22 mouse cellular contexts compared by ENCODE assay signal in the genomic region with DNA sequence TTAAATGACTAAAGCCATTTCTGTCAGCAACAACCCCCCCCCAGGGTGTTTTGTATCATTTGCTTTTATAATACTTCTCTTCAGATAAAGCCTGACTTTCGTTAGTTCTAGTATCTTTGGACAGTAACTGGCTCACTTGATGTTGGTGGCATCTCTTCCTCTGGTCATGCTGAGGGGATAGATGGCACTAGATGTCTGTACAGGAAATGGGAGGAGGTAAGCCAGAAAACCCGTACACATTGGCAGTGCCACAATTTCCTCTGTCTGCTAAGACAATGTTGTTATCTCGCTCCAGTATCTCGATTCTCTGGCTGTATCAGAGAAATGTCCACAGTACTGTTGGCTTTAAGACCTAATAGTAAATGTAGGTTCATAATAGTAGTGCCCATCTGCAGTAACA. TPM values are rescaled to one million over a fixed set of nuclear protein-coding genes. Genes with fewer than 3 reads are reported as not detected.
DNase-seq lines count a peak whose midpoint lies in the region; ATAC-seq and TF ChIP-seq lines count a peak whose summit lies in the region.
"Had no signal": no experiment of that assay in that cellular context is flagged by ENCODE, and none has a peak within 500 bp of the region (broad histone marks: within the 10 kb centered on the region; RNA-seq: fewer than 3 reads in every experiment).

No protein-coding gene starts in this region.

- H3K4me3 ChIP-seq in thymus, adult 2 months (ENCODE audit: control insufficient read depth, insufficient read depth, low read length), result no peak overlapping the region
- H3K4me3 ChIP-seq in gastrocnemius, adult 2 months, result no peak overlapping the region
- H3K4me3 ChIP-seq: embryonic facial prominence, embryonic 15.5 days; forebrain, embryonic 15.5 days; heart, embryonic 12.5 days; hindbrain, embryonic 12.5 days had no signal

- no peak overlapping the region for H3K27ac ChIP-seq in thymus, adult 2 months (ENCODE audit: control insufficient read depth, insufficient read depth, low read length)
- H3K27ac ChIP-seq in gastrocnemius, adult 2 months, result no peak overlapping the region
- H3K27ac ChIP-seq: embryonic facial prominence, embryonic 15.5 days; forebrain, embryonic 15.5 days; hindbrain, embryonic 12.5 days; hindbrain, postnatal 0 days had no signal

- peak; percentile 35 for DNase-seq in thymus, postnatal 0 days (ENCODE audit: low spot score)
- no peak for DNase-seq in thymus, adult 2 months
- DNase-seq in T-cell, adult 2 months (ENCODE audit: low spot score), result peak; percentile 46
- no peak for DNase-seq in gastrocnemius, adult 2 months
- DNase-seq in cerebellum, postnatal 4 days (ENCODE audit: low spot score in 2 of 2), result no peak
- DNase-seq in layer of hippocampus, postnatal 25 days (ENCODE audit: extremely low spot score in 1 of 2, low spot score in 1 of 2), result no peak
- DNase-seq: adrenal gland, adult 8-10 months; adrenal gland, postnatal 36 days; cerebellum, adult 11 months; cerebellum, adult 9-10 months; cerebellum, postnatal 25 days; gastrocnemius, postnatal 14 days; kidney, adult 8-10 months had no signal

- H3K36me3 ChIP-seq in thymus, adult 2 months (ENCODE audit: control insufficient read depth, insufficient read depth, low read length), result peaks cover 18% of the 10 kb centered on the region
- H3K36me3 ChIP-seq: embryonic facial prominence, embryonic 15.5 days; forebrain, embryonic 15.5 days; heart, embryonic 12.5 days; hindbrain, embryonic 12.5 days had no signal

- peaks cover 46% of the 10 kb centered on the region for H3K4me1 ChIP-seq in thymus, adult 2 months (replicated peaks; ENCODE audit: control insufficient read depth, insufficient read depth, low read length)
- H3K4me1 ChIP-seq: embryonic facial prominence, embryonic 15.5 days; forebrain, embryonic 15.5 days; hindbrain, embryonic 12.5 days had no signal

- peak; percentile 44 for ATAC-seq in inflammation-experienced regulatory T-cells, adult 6 months
- peak; percentile 63 for ATAC-seq in megakaryocyte-erythroid progenitor cell, adult 5-6 weeks (replicated peaks; ENCODE audit: low FRiP score, low TSS enrichment, poor library complexity, severe bottlenecking)
- ATAC-seq: forebrain, embryonic 15.5 days; hindbrain, postnatal 0 days; intestine, embryonic 16.5 days; Patski had no signal

- H3K27me3 ChIP-seq in thymus, adult 2 months (ENCODE audit: control insufficient read depth, insufficient read depth, low read length), result no peaks in the 10 kb centered on the region
- H3K27me3 ChIP-seq: embryonic facial prominence, embryonic 15.5 days; forebrain, embryonic 15.5 days; heart, embryonic 12.5 days; hindbrain, embryonic 12.5 days had no signal

- no peak for TF ChIP-seq CTCF in thymus, adult 2 months (IDR thresholded peaks at IDR 0.05; ENCODE audit: borderline replicate concordance, control insufficient read depth, extremely low read depth, insufficient read depth, low read length, poor library complexity)
- TF ChIP-seq CTCF in gastrocnemius, adult 2 months (IDR thresholded peaks at IDR 0.05), result no peak

- TF ChIP-seq POLR2A in thymus, adult 2 months (IDR thresholded peaks at IDR 0.05; ENCODE audit: control insufficient read depth, extremely low read depth, insufficient read depth, low read length, poor library complexity), result no peak

- intact Hi-C loops in gastrocnemius, adult 2 months (cut with DNase I), result no loop called here

- WGBS in thymus, adult 2 months, result 4% methylated on average over 4 of the region's 4 CpGs

RNA-seq across cellular contexts. Expression of a gene that starts 12.2 kb away (rescaled TPM):
- polyA plus RNA-seq in thymus, postnatal 0 days (2015; fragmentation: Nextera tagmentation; extraction: Ambion mirVana), result 174 and 206 TPM in 2 replicates
- polyA plus RNA-seq in thymus, adult 2 months (2012; rRNA removed), result 132 and 135 TPM in 2 replicates
- 100 to 1,000 TPM; 154 to 314 (median 282) TPM for polyA plus RNA-seq in inflammation-experienced regulatory T-cells, adult 6 months (2017; shearing (Covaris generic))
- total RNA-seq in megakaryocyte-erythroid progenitor cell, adult 5-6 weeks (2014; fragmentation: Nextera tagmentation), result 17.2 and 22.9 TPM in 2 replicates
- 22.0 and 26.8 TPM in 2 replicates for total RNA-seq in megakaryocyte-erythroid progenitor cell, adult 5-6 weeks (2017)
- total RNA-seq in gastrocnemius, adult 2 months (2021), result under 1 TPM; 0.26 to 0.31 TPM
- total RNA-seq in layer of hippocampus, postnatal 25 days (2021), result 1 to 10 TPM in 1 of 2 experiments, under 1 TPM in 1; 0.81 to 1.1 TPM

Comparison
In these comparisons a context has a peak if more than half of its experiments do, and no peak if none do; other contexts are left out.
1. DNase-seq: peak in thymus, postnatal 0 days (single experiment) and T-cell, adult 2 months (single experiment); none in thymus, adult 2 months (single experiment), gastrocnemius, adult 2 months (single experiment), cerebellum, postnatal 4 days (0 of 2) and layer of hippocampus, postnatal 25 days (0 of 2).
2. RNA of a gene that starts 12.2 kb away (total RNA-seq): 17.2 to 26.8 TPM in megakaryocyte-erythroid progenitor cell, adult 5-6 weeks; 0.81 to 1.1 TPM in layer of hippocampus, postnatal 25 days and 0.26 to 0.31 TPM in gastrocnemius, adult 2 months; every median in the first group is over 4 times any median in the second.